In the genomic region with DNA sequence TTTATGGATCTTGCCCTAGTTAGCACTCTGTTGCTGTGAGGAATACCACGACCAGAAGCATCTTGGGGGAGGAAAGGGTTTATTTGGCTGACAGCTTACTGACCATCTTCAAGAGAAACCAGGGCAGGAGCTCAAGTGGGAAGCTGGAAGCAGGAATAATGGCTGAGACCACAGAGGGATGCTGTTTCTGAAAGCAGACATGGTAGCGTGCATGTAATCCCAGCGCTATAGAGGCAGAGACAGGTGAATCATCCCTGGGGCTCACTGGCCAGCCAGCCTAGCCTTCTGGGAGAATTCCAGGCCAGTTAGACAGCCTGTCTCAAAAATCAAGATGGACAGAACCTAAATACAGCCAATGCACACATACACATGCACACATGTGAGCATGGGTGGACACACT, we compare ENCODE assay signal across 32 mouse cellular contexts.
"Had no signal": no experiment of that assay in that cellular context is flagged by ENCODE, and none has a peak within 500 bp of the region (broad histone marks: within the 10 kb centered on the region; RNA-seq: fewer than 3 reads in every experiment).

No protein-coding gene starts in this region.

- H3K4me1 ChIP-seq: limb, embryonic 13.5 days; limb, embryonic 15.5 days; liver, embryonic 12.5 days; liver, embryonic 13.5 days; lung, embryonic 15.5 days; midbrain, embryonic 10.5 days; midbrain, embryonic 13.5 days; midbrain, embryonic 15.5 days; neural tube, embryonic 12.5 days; neural tube, embryonic 13.5 days had no signal

- H3K27ac ChIP-seq: limb, embryonic 10.5 days; limb, embryonic 12.5 days; limb, embryonic 13.5 days; limb, embryonic 15.5 days; liver, embryonic 12.5 days; liver, embryonic 13.5 days; liver, embryonic 14.5 days; liver, embryonic 15.5 days; lung, embryonic 15.5 days; macrophage; midbrain, embryonic 10.5 days; midbrain, embryonic 12.5 days; midbrain, embryonic 13.5 days; midbrain, embryonic 15.5 days; neural tube, embryonic 12.5 days; neural tube, embryonic 13.5 days had no signal

- H3K27me3 ChIP-seq: limb, embryonic 12.5 days; limb, embryonic 13.5 days; limb, embryonic 15.5 days; liver, embryonic 13.5 days; liver, embryonic 15.5 days; lung, embryonic 15.5 days; midbrain, embryonic 12.5 days; midbrain, embryonic 13.5 days; midbrain, embryonic 15.5 days; neural tube, embryonic 12.5 days; neural tube, embryonic 13.5 days had no signal

- H3K36me3 ChIP-seq: limb, embryonic 10.5 days; limb, embryonic 12.5 days; limb, embryonic 13.5 days; limb, embryonic 15.5 days; liver, embryonic 12.5 days; liver, embryonic 13.5 days; liver, embryonic 15.5 days; lung, embryonic 15.5 days; midbrain, embryonic 10.5 days; midbrain, embryonic 12.5 days; midbrain, embryonic 13.5 days; midbrain, embryonic 15.5 days; neural tube, embryonic 12.5 days; neural tube, embryonic 13.5 days had no signal

- H3K4me3 ChIP-seq: limb, embryonic 10.5 days; limb, embryonic 12.5 days; limb, embryonic 13.5 days; limb, embryonic 15.5 days; liver, embryonic 12.5 days; liver, embryonic 13.5 days; liver, embryonic 15.5 days; lung, embryonic 15.5 days; megakaryocyte, embryonic 14.5 days; midbrain, embryonic 10.5 days; midbrain, embryonic 12.5 days; midbrain, embryonic 13.5 days; midbrain, embryonic 15.5 days; myocyte; neural tube, embryonic 12.5 days; neural tube, embryonic 13.5 days had no signal

- H3K9me3 ChIP-seq: limb, embryonic 10.5 days; limb, embryonic 12.5 days; limb, embryonic 13.5 days; limb, embryonic 15.5 days; liver, embryonic 12.5 days; liver, embryonic 13.5 days; liver, embryonic 15.5 days; lung, embryonic 15.5 days; midbrain, embryonic 10.5 days; midbrain, embryonic 12.5 days; midbrain, embryonic 13.5 days; midbrain, embryonic 15.5 days; neural tube, embryonic 12.5 days; neural tube, embryonic 13.5 days had no signal

- H3K9ac ChIP-seq: limb, embryonic 12.5 days; limb, embryonic 13.5 days; limb, embryonic 15.5 days; liver, embryonic 12.5 days; liver, embryonic 13.5 days; liver, embryonic 14.5 days; liver, embryonic 15.5 days; liver, postnatal 0 days; lung, embryonic 14.5 days; lung, embryonic 15.5 days; midbrain, embryonic 12.5 days; midbrain, embryonic 13.5 days; midbrain, embryonic 15.5 days; neural tube, embryonic 12.5 days; neural tube, embryonic 13.5 days had no signal

- H3K4me2 ChIP-seq: limb, embryonic 12.5 days; limb, embryonic 13.5 days; limb, embryonic 15.5 days; liver, embryonic 11.5 days; liver, embryonic 12.5 days; liver, embryonic 13.5 days; liver, embryonic 15.5 days; lung, embryonic 14.5 days; lung, embryonic 15.5 days; midbrain, embryonic 11.5 days; midbrain, embryonic 12.5 days; midbrain, embryonic 13.5 days; midbrain, embryonic 15.5 days; neural tube, embryonic 12.5 days; neural tube, embryonic 13.5 days had no signal

- ATAC-seq: liver, embryonic 12.5 days; liver, postnatal 0 days; lung, postnatal 0 days; midbrain, embryonic 13.5 days; midbrain, embryonic 15.5 days had no signal

- DNase-seq: left cerebral cortex, postnatal 4 days; liver; liver, embryonic 13.5 days; liver, postnatal 0 days; lung, adult 18-20 months; lung, adult 2 months; lung, embryonic 14.5 days; lung, postnatal 10 days; lung, postnatal 14 days; lung, postnatal 36 days; lung, postnatal 4 days; midbrain, embryonic 14.5 days had no signal
